Mouse (Mus musculus): ENCODE data around the gene Ndufa6. TPM values are rescaled to one million over a fixed set of nuclear protein-coding genes. Genes with fewer than 3 reads are reported as not detected.
A peak's percentile ranks its signal among the peaks of the same experiment; 100 is the strongest.

The Ndufa6 gene
- total and polyA plus RNA-seq, 3 experiments, result 124 to 344 (median 331) TPM

DNA sequence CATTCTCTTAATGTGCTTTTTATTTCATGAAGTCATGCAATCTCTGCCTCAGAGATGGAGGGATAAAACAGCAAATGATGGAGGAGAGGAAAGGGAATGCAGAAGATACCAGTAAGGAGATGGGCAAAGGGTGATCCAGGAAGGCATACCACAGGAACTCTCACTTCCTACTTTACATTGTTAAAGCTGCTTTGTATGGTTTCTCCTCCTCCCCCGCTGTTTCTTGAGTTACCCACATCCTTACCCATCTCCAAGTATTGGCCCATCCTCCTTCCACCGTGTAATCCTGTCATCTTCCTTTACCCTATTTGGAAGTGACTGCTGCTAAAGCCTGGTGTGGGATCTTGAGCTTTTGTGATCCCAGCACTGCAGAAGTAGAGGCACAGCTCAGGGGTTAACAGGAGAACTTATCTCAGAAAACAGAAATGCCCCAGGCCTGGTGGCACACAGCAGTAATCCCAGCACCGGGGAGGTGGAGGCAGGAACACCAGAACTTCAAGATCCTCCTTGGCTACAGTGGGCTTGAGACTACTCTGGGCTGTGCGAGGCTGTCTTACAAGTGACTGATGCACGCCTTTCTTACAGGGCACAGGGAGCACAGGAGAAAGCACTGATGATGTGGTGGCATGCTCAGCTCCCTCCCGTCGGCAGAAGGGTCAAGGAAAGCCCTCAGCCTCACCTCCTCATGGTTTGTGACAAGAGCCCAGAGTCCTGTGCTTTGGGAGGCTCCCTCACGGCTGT, 5.7 kb downstream of the Ndufa6 start:
- H3K4me3 ChIP-seq (ENCODE audit: low read depth, low read length), result peak overlapping the region; percentile 40; the same call in 1 of the 2 replicates
- H3K36me3 ChIP-seq (replicated peaks), result peaks cover 76% of the 10 kb centered on the region
- no peak for ATAC-seq (ENCODE audit: extremely low read depth, insufficient number of reproducible peaks, low FRiP score, poor library complexity, severe bottlenecking)
- TF ChIP-seq POLR2AphosphoS5 (IDR thresholded peaks at IDR 0.05; ENCODE audit: insufficient replicate concordance, low read depth, low read length) (no peak), GATA1 (IDR thresholded peaks at IDR 0.05; ENCODE audit: borderline replicate concordance, low read length) (no peak), CTCF (IDR thresholded peaks at IDR 0.05; ENCODE audit: low read depth, low read length) (no peak), GATA2 (IDR thresholded peaks at IDR 0.05; ENCODE audit: borderline replicate concordance, low read depth, low read length) (no peak), TAL1 (conservative IDR thresholded peaks at IDR 0.05; ENCODE audit: low read depth, low read length) (no peak)
- no peaks in the 10 kb centered on the region for H3K9me3 ChIP-seq (replicated peaks)
- no peak for DNase-seq (ENCODE audit: low spot score)
- no peaks in the 10 kb centered on the region for H3K27me3 ChIP-seq (ENCODE audit: insufficient read depth, low read length)
- peaks cover 80% of the 10 kb centered on the region for H3K4me1 ChIP-seq (ENCODE audit: insufficient read depth, low read depth, low read length)

DNA sequence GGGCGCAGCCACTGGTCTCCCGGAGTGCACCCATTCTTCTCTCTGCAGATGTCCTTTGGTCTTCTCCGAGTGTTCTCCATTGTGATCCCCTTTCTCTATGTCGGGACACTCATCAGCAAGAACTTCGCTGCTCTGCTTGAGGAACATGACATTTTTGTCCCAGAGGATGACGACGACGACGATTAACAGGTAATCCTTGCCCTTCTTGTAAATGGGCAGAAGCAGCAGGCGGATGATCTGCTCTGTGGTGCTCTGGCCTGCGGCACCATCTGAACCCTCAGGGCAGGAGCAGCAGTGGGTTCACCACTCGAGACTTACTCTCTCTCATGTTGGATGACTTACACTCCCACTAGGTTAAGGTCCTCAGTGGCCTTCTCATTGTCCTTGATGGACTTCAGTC, 6.3 kb downstream of the Ndufa6 start:
- Histone ChIP-seq H3K4me1 (ENCODE audit: insufficient read depth, low read depth, low read length) (peaks cover 84% of the 10 kb centered on the region), H3K36me3 (replicated peaks) (peaks cover 81% of the 10 kb centered on the region), H3K4me3 (ENCODE audit: low read depth, low read length) (peak overlapping the region; percentile 86; the same call in 1 of the 2 replicates), H3K27me3 (ENCODE audit: insufficient read depth, low read length) (no peaks in the 10 kb centered on the region), H3K9me3 (replicated peaks) (no peaks in the 10 kb centered on the region)
- ATAC-seq (ENCODE audit: extremely low read depth, insufficient number of reproducible peaks, low FRiP score, poor library complexity, severe bottlenecking) (no peak), DNase-seq (ENCODE audit: low spot score) (no peak)
- TF ChIP-seq CTCF (IDR thresholded peaks at IDR 0.05; ENCODE audit: low read depth, low read length) (no peak), POLR2AphosphoS5 (IDR thresholded peaks at IDR 0.05; ENCODE audit: insufficient replicate concordance, low read depth, low read length) (no peak), GATA1 (IDR thresholded peaks at IDR 0.05; ENCODE audit: borderline replicate concordance, low read length) (no peak), GATA2 (IDR thresholded peaks at IDR 0.05; ENCODE audit: borderline replicate concordance, low read depth, low read length) (no peak), TAL1 (conservative IDR thresholded peaks at IDR 0.05; ENCODE audit: low read depth, low read length) (no peak)

DNA sequence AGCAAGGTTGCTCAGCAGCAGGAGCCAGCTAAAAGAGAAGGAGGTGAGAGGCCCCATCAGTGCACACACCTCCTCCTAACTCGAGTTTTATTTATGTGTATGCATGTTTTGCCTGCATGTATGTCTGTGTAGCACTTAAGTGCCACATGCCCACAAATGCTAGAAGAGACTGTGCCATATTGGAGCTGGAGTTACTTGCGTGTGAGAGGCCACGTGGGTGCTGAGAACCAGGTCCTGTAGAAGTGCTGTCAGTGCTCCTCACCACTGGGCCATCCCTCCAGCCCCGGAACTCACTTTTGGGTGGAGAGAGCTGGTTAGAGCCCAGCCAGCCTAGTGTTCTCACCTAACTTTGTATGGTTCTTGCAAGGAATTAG, 6.8 kb downstream of the Ndufa6 start:
- ATAC-seq (ENCODE audit: extremely low read depth, insufficient number of reproducible peaks, low FRiP score, poor library complexity, severe bottlenecking), result no peak
- peaks cover 85% of the 10 kb centered on the region for H3K4me1 ChIP-seq (ENCODE audit: insufficient read depth, low read depth, low read length)

DNA sequence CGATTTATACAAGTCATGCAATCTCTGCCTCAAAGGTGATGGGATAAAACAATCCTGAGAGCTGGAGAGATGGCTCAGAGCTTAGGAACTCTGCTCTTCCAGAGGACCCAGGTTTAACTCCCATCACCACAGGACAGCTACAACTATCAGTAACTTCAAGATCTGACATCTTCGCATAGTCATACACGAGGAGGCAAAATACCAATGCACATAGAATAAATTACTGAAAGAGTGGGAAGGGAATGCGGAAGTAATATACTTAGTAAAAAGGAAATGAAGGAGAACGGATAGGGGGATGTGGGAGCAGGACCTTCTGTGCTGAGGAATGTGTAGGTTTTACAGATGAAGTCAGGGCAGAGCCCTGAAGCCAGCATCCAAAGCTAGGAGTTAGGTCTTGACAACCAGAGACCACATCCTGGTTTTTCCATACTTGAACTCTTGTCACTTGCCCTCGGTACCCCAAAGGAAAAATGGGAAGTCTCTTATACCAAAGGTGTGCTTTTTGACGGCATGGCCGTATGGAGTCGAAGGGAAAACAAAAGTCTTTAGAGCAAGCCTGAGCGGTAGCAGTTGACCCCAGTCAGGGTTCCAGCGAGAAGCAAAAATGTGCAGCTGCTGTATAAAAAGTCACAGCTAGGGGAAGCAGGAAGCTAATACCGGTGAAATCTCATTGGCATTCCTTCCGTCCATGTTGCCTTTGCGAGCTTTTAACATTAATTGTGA, 7.4 kb downstream of the Ndufa6 start:
- Histone ChIP-seq H3K4me3 (ENCODE audit: low read depth, low read length) (peak overlapping the region; percentile 86), H3K4me1 (ENCODE audit: insufficient read depth, low read depth, low read length) (peaks cover 82% of the 10 kb centered on the region), H3K9me3 (replicated peaks) (no peaks in the 10 kb centered on the region), H3K27me3 (ENCODE audit: insufficient read depth, low read length) (no peaks in the 10 kb centered on the region), H3K36me3 (replicated peaks) (peaks cover 79% of the 10 kb centered on the region)
- ATAC-seq (ENCODE audit: extremely low read depth, insufficient number of reproducible peaks, low FRiP score, poor library complexity, severe bottlenecking), result no peak
- TF ChIP-seq POLR2AphosphoS5 (IDR thresholded peaks at IDR 0.05; ENCODE audit: insufficient replicate concordance, low read depth, low read length) (no peak; the same call in 1 of the 2 replicates), GATA2 (IDR thresholded peaks at IDR 0.05; ENCODE audit: borderline replicate concordance, low read depth, low read length) (no peak), GATA1 (IDR thresholded peaks at IDR 0.05; ENCODE audit: borderline replicate concordance, low read length) (no peak), TAL1 (conservative IDR thresholded peaks at IDR 0.05; ENCODE audit: low read depth, low read length) (no peak), CTCF (IDR thresholded peaks at IDR 0.05; ENCODE audit: low read depth, low read length) (no peak)
- no peak for DNase-seq (ENCODE audit: low spot score)

More for the DNA sequence above, 6.8 kb downstream of the Ndufa6 start:
- Histone ChIP-seq H3K4me3 (ENCODE audit: low read depth, low read length) (peak overlapping the region; percentile 86), H3K36me3 (replicated peaks) (peaks cover 81% of the 10 kb centered on the region), H3K9me3 (replicated peaks) (no peaks in the 10 kb centered on the region), H3K27me3 (ENCODE audit: insufficient read depth, low read length) (no peaks in the 10 kb centered on the region)
- TF ChIP-seq GATA2 (IDR thresholded peaks at IDR 0.05; ENCODE audit: borderline replicate concordance, low read depth, low read length), result no peak
- TF ChIP-seq TAL1 (conservative IDR thresholded peaks at IDR 0.05; ENCODE audit: low read depth, low read length), result no peak
- no peak for TF ChIP-seq CTCF (IDR thresholded peaks at IDR 0.05; ENCODE audit: low read depth, low read length)
- no peak for TF ChIP-seq GATA1 (IDR thresholded peaks at IDR 0.05; ENCODE audit: borderline replicate concordance, low read length)
- TF ChIP-seq POLR2AphosphoS5 (IDR thresholded peaks at IDR 0.05; ENCODE audit: insufficient replicate concordance, low read depth, low read length), result no peak; the same call in 1 of the 2 replicates
- DNase-seq (ENCODE audit: low spot score), result no peak

DNA sequence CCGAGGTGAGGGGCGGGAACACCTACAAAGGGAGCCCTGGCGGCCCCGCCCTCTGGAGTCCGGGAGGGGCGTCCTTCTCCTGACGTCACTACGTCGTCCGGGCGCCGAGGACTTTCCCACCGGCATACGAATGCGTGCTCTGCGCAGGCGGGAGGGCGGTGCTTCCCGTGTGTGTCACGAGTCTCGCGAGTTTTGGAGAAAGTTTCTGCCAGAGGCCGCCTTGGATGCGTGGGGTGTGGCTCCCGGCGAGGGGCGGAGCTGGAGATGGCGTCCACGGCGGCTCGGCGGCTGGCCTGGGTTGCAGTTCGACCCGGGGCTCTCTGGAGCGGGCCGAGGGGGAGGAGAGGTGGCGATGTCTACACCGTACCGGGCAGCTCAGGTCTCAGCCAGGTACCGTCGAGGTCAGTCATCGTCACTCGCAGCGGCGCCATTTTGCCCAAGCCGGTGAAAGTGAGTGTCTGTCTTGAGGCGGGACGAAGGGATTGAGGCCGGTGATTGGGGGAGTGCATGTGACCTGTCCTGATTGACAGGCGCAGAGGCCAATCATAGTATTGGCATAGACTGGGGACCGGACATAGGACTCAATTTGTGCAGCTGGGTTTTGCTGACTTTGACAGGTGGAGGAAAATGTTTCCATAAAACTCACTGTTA, 8.2 kb downstream of the Ndufa6 start:
- peak; percentile 69 for ATAC-seq (ENCODE audit: extremely low read depth, insufficient number of reproducible peaks, low FRiP score, poor library complexity, severe bottlenecking)
- Histone ChIP-seq H3K4me3 (ENCODE audit: low read depth, low read length) (peak overlapping the region; percentile 86), H3K36me3 (replicated peaks) (peaks cover 72% of the 10 kb centered on the region), H3K9me3 (replicated peaks) (no peaks in the 10 kb centered on the region), H3K27me3 (ENCODE audit: insufficient read depth, low read length) (no peaks in the 10 kb centered on the region), H3K4me1 (ENCODE audit: insufficient read depth, low read depth, low read length) (peaks cover 76% of the 10 kb centered on the region)
- peak; percentile 95 for DNase-seq (ENCODE audit: low spot score)
- no peak for TF ChIP-seq TAL1 (conservative IDR thresholded peaks at IDR 0.05; ENCODE audit: low read depth, low read length)
- no peak for TF ChIP-seq CTCF (IDR thresholded peaks at IDR 0.05; ENCODE audit: low read depth, low read length)
- no peak for TF ChIP-seq GATA2 (IDR thresholded peaks at IDR 0.05; ENCODE audit: borderline replicate concordance, low read depth, low read length)
- TF ChIP-seq GATA1 (IDR thresholded peaks at IDR 0.05; ENCODE audit: borderline replicate concordance, low read length), result no peak
- no peak; the same call in 1 of the 2 replicates for TF ChIP-seq POLR2AphosphoS5 (IDR thresholded peaks at IDR 0.05; ENCODE audit: insufficient replicate concordance, low read depth, low read length)
